Mouse (Mus musculus): ENCODE data around the gene Epop.

DNA sequence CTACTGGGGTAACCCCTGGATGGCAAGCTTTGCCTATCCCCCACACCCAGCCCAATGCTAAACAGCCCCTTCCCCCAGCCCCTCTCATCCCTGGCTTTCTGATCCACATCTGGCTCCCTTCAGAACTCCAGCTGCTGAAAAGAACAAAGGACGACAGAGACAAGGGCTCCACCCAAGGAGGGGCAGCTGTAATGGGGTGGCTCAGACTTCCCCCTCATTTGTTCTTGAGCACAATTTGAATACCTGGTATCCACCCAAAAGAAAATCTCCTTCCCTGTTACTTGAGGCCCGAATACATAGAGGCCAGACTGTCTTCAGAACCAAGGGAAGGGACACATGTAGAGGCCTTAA, 41.6 kb upstream of the Epop start:
- no peak for TF ChIP-seq POLR2A (IDR thresholded peaks at IDR 0.05; ENCODE audit: borderline replicate concordance, control insufficient read depth, low read depth, low read length)
- TF ChIP-seq CTCF (IDR thresholded peaks at IDR 0.05; ENCODE audit: control insufficient read depth, insufficient read depth, low read length), result no peak

Measured in bone marrow, adult 2 months (tissue).